Mouse (Mus musculus) stomach, postnatal 0 days (tissue): ENCODE results near the gene Wfdc2. TPM values are rescaled to one million over a fixed set of nuclear protein-coding genes. Genes with fewer than 3 reads are reported as not detected.
A peak's percentile ranks its signal among the peaks of the same experiment; 100 is the strongest.

Source experiments
- ATAC-seq: fragments of 200-750 bp; cut with Nextera tagmentation; 2 replicates; pipeline ENCODE4 v1.8.0; 2017; ENCODE audit not compliant: low FRiP score, low TSS enrichment
- DNase-seq: peaks from one replicate; pipeline ENCODE4 v3.0.0-alpha.2; 2016; ENCODE audit warnings: low spot score
- H3K27ac ChIP-seq: fragments of 300-500 bp; sonication (generic); replicated peaks from 2 replicates; pipeline ENCODE4 v1.5.1; 2014; ENCODE audit warnings: mild to moderate bottlenecking, control low read depth
- H3K27me3 ChIP-seq: fragments of 300-500 bp; sonication (generic); 2 replicates; pipeline ENCODE4 v1.6.1; 2014; ENCODE audit warnings: low read length; ENCODE audit not compliant: control insufficient read depth, insufficient read depth
- H3K36me3 ChIP-seq: fragments of 300-500 bp; sonication (generic); 2 replicates; pipeline ENCODE4 v1.6.1; 2014; ENCODE audit warnings: low read length, mixed read lengths; ENCODE audit not compliant: control insufficient read depth, insufficient read depth
- H3K4me1 ChIP-seq: fragments of 300-500 bp; sonication (generic); replicated peaks from 2 replicates; pipeline ENCODE4 v1.6.1; 2014; ENCODE audit warnings: antibody characterized with exemption; ENCODE audit not compliant: control insufficient read depth, insufficient read depth
- H3K4me2 ChIP-seq: fragments of 300-500 bp; sonication (generic); replicated peaks from 2 replicates; pipeline ENCODE4 v1.6.1; 2014; ENCODE audit warnings: low read depth, mild to moderate bottlenecking, control low read depth, moderate library complexity
- H3K4me3 ChIP-seq: fragments of 300-500 bp; sonication (generic); 2 replicates; pipeline ENCODE4 v1.5.1; 2014; ENCODE audit warnings: low read depth, low read length, control low read depth
- H3K9ac ChIP-seq: fragments of 300-500 bp; sonication (generic); 2 replicates; pipeline ENCODE4 v1.6.1; 2014; ENCODE audit warnings: mild to moderate bottlenecking, low read length, control low read depth, mixed read lengths
- H3K9me3 ChIP-seq: fragments of 300-500 bp; sonication (generic); 2 replicates; pipeline ENCODE4 v1.6.1; 2016; ENCODE audit warnings: low read length; ENCODE audit not compliant: control insufficient read depth
- CTCF ChIP-seq: IDR thresholded peaks from 2 replicates; pipeline ENCODE4 v1.5.1; 2016; ENCODE audit warnings: antibody characterized with exemption, low read depth, mild to moderate bottlenecking, moderate library complexity
- EP300 ChIP-seq: optimal IDR thresholded peaks from 2 replicates; pipeline ENCODE3; 2016; ENCODE audit warnings: antibody characterized with exemption
- WGBS: fragments of 180-500 bp; shearing (Covaris S2); extraction: QIAGEN DNeasy Blood & Tissue Kit; methylation state at CpG from one replicate; pipeline ENCODE4 v1.1.7; 2014; 5-methylcytosine and 5-hydroxymethylcytosine counted together
- polyA plus RNA-seq: library from polyadenylated mRNA; unstranded; fragments of >200 nt; fragmentation: Nextera tagmentation; extraction: Ambion mirVana; gene quantifications from 2 replicates; pipeline ENCODE4 v1.2.1, GENCODE M21; 2015

Wfdc2 gene
- polyA plus RNA-seq, 1 experiment from 2014 or later: 147 TPM

DNA sequence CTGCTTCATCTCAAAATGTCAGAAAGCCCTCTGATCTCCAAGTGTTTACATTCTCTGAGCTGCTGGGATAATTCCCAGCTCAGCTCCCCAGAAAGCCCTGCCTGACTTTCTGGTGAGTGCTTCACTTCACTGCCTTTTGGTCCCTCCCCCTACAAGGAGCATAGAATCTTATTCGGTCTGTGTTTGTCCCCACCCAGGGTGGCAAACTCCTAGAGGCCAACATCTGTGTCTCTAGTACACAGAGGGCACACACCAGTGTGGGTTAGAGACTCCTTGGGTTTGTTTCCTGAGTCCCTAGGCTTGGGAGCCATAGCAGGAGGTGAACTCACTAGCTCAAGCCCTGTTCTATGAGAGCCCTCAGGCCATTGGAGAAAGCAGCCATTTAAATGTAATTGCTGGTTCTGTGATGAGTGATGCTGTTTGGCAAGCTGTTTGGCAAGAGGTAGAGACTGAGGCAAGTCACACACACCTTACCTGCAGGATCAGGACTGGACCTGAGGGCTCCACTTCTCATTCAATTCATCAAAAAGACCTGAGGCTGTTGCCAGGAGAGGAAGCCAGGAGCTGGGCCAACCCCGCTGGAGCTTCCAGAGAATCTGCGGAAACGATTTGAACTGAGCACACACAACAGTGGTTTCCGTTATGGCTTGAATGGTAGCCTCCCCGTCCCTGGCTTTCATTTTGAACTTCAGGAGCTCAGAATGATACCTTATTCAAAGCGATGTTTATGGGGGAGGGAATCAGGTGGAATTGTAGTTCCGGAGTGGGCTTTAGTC lies 21.4 kb upstream of the Wfdc2 start:
- no peak for DNase-seq
- Histone ChIP-seq H3K27ac (peak overlapping the region; percentile 82), H3K4me2 (peak overlapping the region; percentile 31), H3K4me3 (no peak overlapping the region), H3K9ac (peak overlapping the region; percentile 8; the same call in 1 of the 2 replicates), H3K27me3 (no peaks in the 10 kb centered on the region), H3K9me3 (no peaks in the 10 kb centered on the region), H3K36me3 (no peaks in the 10 kb centered on the region), H3K4me1 (0 out of 2 replicates have a peak, but pooled peaks cover 4% of the 10 kb centered on the region)
- WGBS: 22% methylated on average over 8 of the region's 8 CpGs
- TF ChIP-seq EP300 (no peak), CTCF (no peak)
- ATAC-seq: peak; percentile 14; the same call in 1 of the 2 replicates

DNA sequence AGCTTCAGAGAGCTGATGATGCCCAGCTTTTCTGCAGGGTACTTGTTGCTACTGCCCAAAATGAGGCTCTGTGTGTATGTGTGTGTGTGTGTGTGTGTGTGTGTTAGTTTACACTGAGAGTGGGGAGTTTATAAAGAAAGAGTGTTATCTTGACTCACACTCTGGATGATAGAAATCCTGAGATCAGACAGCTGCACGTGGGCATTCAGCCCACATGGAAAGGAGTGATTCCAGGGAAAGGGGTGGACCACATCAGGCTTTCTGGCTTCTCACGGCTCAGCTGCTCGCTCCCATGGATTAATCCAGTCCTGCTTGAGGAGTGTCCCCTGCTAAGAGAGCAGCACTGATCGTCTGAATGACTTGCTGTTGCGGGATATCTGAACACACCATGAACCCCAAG lies 20.1 kb upstream of the Wfdc2 start:
- TF ChIP-seq EP300 (no peak), CTCF (no peak)
- H3K4me3 ChIP-seq: no peak overlapping the region
- 0 out of 2 replicates have a peak overlapping the region, but pooled peaks have one; percentile 40 for H3K27ac ChIP-seq
- DNase-seq (no peak), ATAC-seq (peak; percentile 9; the same call in 1 of the 2 replicates)
- 0 out of 2 replicates have a peak, but pooled peaks cover 4% of the 10 kb centered on the region for H3K4me1 ChIP-seq
- no peak overlapping the region for H3K9ac ChIP-seq
- H3K27me3 ChIP-seq: no peaks in the 10 kb centered on the region
- WGBS: 44% methylated on average over 5 of the region's 5 CpGs
- no peaks in the 10 kb centered on the region for H3K36me3 ChIP-seq
- no peak overlapping the region for H3K4me2 ChIP-seq
- no peaks in the 10 kb centered on the region for H3K9me3 ChIP-seq

DNA sequence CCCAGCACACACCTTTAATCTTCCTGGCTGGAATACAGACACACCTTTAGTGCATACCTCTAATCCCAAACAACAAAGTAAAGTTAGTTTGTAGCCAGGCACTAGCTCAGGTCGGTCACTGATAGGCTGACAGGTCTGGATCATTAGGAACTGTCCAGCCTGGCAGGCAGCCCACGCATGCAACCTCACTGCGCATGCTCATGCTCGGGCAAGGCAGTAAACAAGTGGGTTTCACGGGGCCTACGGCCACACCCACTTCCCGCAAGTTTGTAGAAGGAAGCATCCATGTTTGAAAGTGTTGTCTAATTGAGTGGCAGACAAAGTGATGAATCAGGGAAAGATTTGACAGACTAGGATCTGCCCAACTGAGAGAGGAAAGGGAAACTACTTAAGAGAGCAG lies 19.6 kb upstream of the Wfdc2 start:
- no peak overlapping the region for H3K4me3 ChIP-seq
- no peaks in the 10 kb centered on the region for H3K36me3 ChIP-seq
- no peak overlapping the region for H3K27ac ChIP-seq
- 0 out of 2 replicates have a peak, but pooled peaks cover 4% of the 10 kb centered on the region for H3K4me1 ChIP-seq
- H3K9ac ChIP-seq: no peak overlapping the region
- no peaks in the 10 kb centered on the region for H3K27me3 ChIP-seq
- ATAC-seq (no peak), DNase-seq (no peak)
- WGBS: 73% methylated on average over 7 of the region's 7 CpGs
- H3K9me3 ChIP-seq: no peaks in the 10 kb centered on the region
- TF ChIP-seq CTCF (no peak), EP300 (no peak)
- no peak overlapping the region for H3K4me2 ChIP-seq

DNA sequence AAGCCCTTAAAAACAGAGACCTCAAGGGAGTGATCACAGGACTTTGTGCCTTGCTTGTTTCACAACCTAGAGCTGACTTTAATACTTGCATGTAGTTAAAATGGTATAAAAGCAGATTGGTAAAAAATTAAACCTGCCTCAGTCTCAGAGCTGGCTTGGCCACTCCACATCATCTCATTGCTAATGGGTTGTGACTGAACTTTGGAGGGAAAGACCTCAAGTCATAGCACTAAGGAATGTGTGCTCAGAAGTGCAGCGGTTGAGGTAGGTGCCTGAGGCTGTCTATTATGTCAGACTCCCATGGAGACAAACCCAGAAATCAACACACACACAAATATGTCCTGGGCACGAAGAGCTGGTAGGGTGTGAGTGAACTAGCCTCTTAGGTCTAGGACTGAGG lies 18.5 kb upstream of the Wfdc2 start:
- 42% methylated on average over 2 of the region's 2 CpGs for WGBS
- no peak overlapping the region for H3K4me3 ChIP-seq
- H3K4me2 ChIP-seq: no peak overlapping the region
- 0 out of 2 replicates have a peak, but pooled peaks cover 4% of the 10 kb centered on the region for H3K4me1 ChIP-seq
- no peaks in the 10 kb centered on the region for H3K9me3 ChIP-seq
- no peaks in the 10 kb centered on the region for H3K36me3 ChIP-seq
- TF ChIP-seq CTCF: no peak
- no peak for DNase-seq
- H3K9ac ChIP-seq: no peak overlapping the region
- H3K27ac ChIP-seq: 0 out of 2 replicates have a peak overlapping the region, but pooled peaks have one; percentile 4
- no peaks in the 10 kb centered on the region for H3K27me3 ChIP-seq
- ATAC-seq: no peak

DNA sequence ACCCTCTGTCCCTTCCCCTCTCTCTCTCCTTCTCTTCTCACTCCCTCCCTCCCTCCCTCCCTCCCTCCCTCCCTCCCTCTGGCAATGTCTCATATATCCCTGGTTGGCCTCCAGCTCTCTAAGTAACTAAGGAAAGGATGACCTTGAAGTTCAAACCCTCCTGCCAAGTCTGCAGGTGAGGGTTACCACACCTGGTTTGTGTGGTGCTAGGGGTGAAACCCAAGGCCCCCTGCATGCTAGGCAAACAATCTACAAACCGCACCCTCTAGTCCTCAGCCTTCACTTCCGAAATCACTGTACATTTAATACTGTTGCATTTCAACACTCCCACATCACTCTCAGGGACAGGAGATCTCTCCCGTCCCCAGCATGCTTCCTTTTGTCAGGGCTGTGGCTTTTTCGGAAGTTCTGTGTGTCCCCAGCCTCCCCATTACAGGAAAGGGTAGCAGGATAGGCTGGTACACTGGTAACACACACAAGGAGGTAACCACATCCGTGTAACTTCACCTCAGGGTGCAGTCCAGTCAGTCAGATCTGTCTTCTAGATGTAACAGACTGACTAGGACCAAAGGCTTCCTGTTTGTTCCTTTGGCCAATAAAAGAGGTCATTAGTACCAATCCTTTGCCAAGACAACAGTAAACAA lies 17.6 kb upstream of the Wfdc2 start:
- H3K27me3 ChIP-seq: no peaks in the 10 kb centered on the region
- DNase-seq (peak; percentile 30), ATAC-seq (peak; percentile 69)
- H3K9ac ChIP-seq: no peak overlapping the region
- H3K4me2 ChIP-seq: no peak overlapping the region
- 0 out of 2 replicates have a peak overlapping the region, but pooled peaks have one; percentile 45 for H3K27ac ChIP-seq
- TF ChIP-seq EP300 (no peak), CTCF (no peak)
- 30% methylated on average over 5 of the region's 5 CpGs for WGBS
- no peak overlapping the region for H3K4me3 ChIP-seq
- H3K4me1 ChIP-seq: 0 out of 2 replicates have a peak, but pooled peaks cover 4% of the 10 kb centered on the region
- H3K36me3 ChIP-seq: no peaks in the 10 kb centered on the region
- H3K9me3 ChIP-seq: no peaks in the 10 kb centered on the region
